Mouse (Mus musculus): ENCODE measurements at regions not wholly inside any gene's neighbourhood (a gene's known extent, or its start where the extent isn't known, plus 50 kb on each side); places are given as distances from the start of the nearest gene placed in this dataset.

- in situ Hi-C loops (cut with MseI, MboI): no loop called here
Measured at GRCm38 (mm10) chr11:18041589-18041988, 87.9 kb upstream of the Etaa1 start.

- in situ Hi-C loops (cut with MseI, MboI): no loop called here
Measured at GRCm38 (mm10) chr11:18031049-18031448, 77.4 kb upstream of the Etaa1 start.

GRCm38 (mm10) chr11:18022065-18022464, 68.4 kb upstream of the Etaa1 start:
- in situ Hi-C loops (cut with MseI, MboI): no loop called here

- in situ Hi-C loops (cut with MseI, MboI): no loop called here
Measured at GRCm38 (mm10) chr11:18015239-18015638, 61.6 kb upstream of the Etaa1 start.

- in situ Hi-C loops (cut with MseI, MboI): no loop called here
Measured at GRCm38 (mm10) chr11:18014610-18015009, 60.9 kb upstream of the Etaa1 start.

GRCm38 (mm10) chr11:18012085-18012484, 58.4 kb upstream of the Etaa1 start:
- in situ Hi-C loops (cut with MseI, MboI): no loop called here

GRCm38 (mm10) chr11:18011101-18011733, 57.5 kb upstream of the Etaa1 start:
- in situ Hi-C loops (cut with MseI, MboI): no loop called here

GRCm38 (mm10) chr11:18008140-18008539, 54.5 kb upstream of the Etaa1 start:
- in situ Hi-C loops (cut with MseI, MboI): no loop called here
